Mouse (Mus musculus) thymus, adult 2 months (tissue): ENCODE data around the gene Olfr488. TPM values are rescaled to one million over a fixed set of nuclear protein-coding genes. Genes with fewer than 3 reads are reported as not detected.
"Not testable (repeated sequence)": the region's sequence is repeated elsewhere in the genome, so short reads cannot be mapped to it uniquely, and the experiment has no call there.

Experiments used
- DNase-seq: peaks from one replicate; pipeline ENCODE4 v3.0.0; 2021
- H3K27ac ChIP-seq: fragments of 200-500 bp; 2 replicates; pipeline ENCODE4 v1.5.1; 2012; ENCODE audit warnings: low read length, control low read depth; ENCODE audit not compliant: control insufficient read depth, insufficient read depth
- H3K27me3 ChIP-seq: fragments of 200-500 bp; 2 replicates; pipeline ENCODE4 v1.6.1; 2012; ENCODE audit warnings: mild to moderate bottlenecking, low read length, moderate library complexity, mixed read lengths; ENCODE audit not compliant: control insufficient read depth, insufficient read depth
- H3K36me3 ChIP-seq: fragments of 200-500 bp; 2 replicates; pipeline ENCODE4 v1.6.1; 2012; ENCODE audit warnings: mild to moderate bottlenecking, low read length, moderate library complexity; ENCODE audit not compliant: control insufficient read depth, insufficient read depth
- H3K4me1 ChIP-seq: fragments of 200-500 bp; replicated peaks from 2 replicates; pipeline ENCODE4 v1.6.1; 2012; ENCODE audit warnings: low read length; ENCODE audit not compliant: control insufficient read depth, insufficient read depth
- H3K4me3 ChIP-seq: fragments of 200-500 bp; 2 replicates; pipeline ENCODE4 v1.5.1; 2012; ENCODE audit warnings: mild to moderate bottlenecking, low read length, control low read depth, moderate library complexity; ENCODE audit not compliant: control insufficient read depth, insufficient read depth
- CTCF ChIP-seq: fragments of 200-500 bp; IDR thresholded peaks from 2 replicates; pipeline ENCODE4 v1.5.1; 2012; ENCODE audit warnings: mild to moderate bottlenecking, control low read depth, low read length, moderate library complexity, borderline replicate concordance; ENCODE audit not compliant: control insufficient read depth, poor library complexity, insufficient read depth; ENCODE audit errors: extremely low read depth
- POLR2A ChIP-seq: fragments of 200-500 bp; IDR thresholded peaks from 2 replicates; pipeline ENCODE4 v1.6.1; 2012; ENCODE audit warnings: mild to moderate bottlenecking, low read length, control low read depth, moderate library complexity; ENCODE audit not compliant: control insufficient read depth, poor library complexity, insufficient read depth; ENCODE audit errors: extremely low read depth
- WGBS: fragments of 180-500 bp; shearing (Covaris S2); methylation state at CpG from one replicate; pipeline ENCODE4 v1.1.7; 2018; 5-methylcytosine and 5-hydroxymethylcytosine counted together
- polyA plus RNA-seq: library from polyadenylated mRNA; depleted of rRNA; stranded (reverse); fragments of >200 nt; gene quantifications from 2 replicates; pipeline ENCODE4 v1.2.3, GENCODE M21; 2012; rRNA removed

The Olfr488 gene
- not detected in 2 replicates for polyA plus RNA-seq

GRCm38 (mm10) chr7:108258247-108258646 lies at the start of gene Olfr488:
Gene Olfr488, minus strand, starts transcription at chr7:108258347.
- Histone ChIP-seq H3K36me3 (no peaks in the 10 kb centered on the region), H3K27me3 (no peaks in the 10 kb centered on the region), H3K4me3 (no peak within 1 kb of the TSS), H3K4me1 (no peaks in the 10 kb centered on the region), H3K27ac (no peak within 1 kb of the TSS)
- no peak for DNase-seq
- TF ChIP-seq POLR2A: no peak
- no peak for TF ChIP-seq CTCF

GRCm38 (mm10) chr7:108288834-108289233 lies 30.7 kb upstream of the Olfr488 start, which contains the start of gene Olfr490:
Gene Olfr490, minus strand, starts transcription at chr7:108288934.
- TF ChIP-seq POLR2A (no peak), CTCF (no peak)

GRCm38 (mm10) chr7:108233551-108233950 lies 24.6 kb downstream of the Olfr488 start:
- no peaks in the 10 kb centered on the region for H3K27me3 ChIP-seq
- no peak for TF ChIP-seq POLR2A
- TF ChIP-seq CTCF: no peak
- no peak for DNase-seq
- no peak overlapping the region for H3K4me3 ChIP-seq
- no peak overlapping the region for H3K27ac ChIP-seq
- H3K36me3 ChIP-seq: no peaks in the 10 kb centered on the region
- 81% methylated on average over 3 of the region's 3 CpGs for WGBS
- no peaks in the 10 kb centered on the region for H3K4me1 ChIP-seq

More at GRCm38 (mm10) chr7:108288834-108289233, 30.7 kb upstream of the Olfr488 start, which contains the start of gene Olfr490:
- H3K36me3 ChIP-seq: no peaks in the 10 kb centered on the region
- no peaks in the 10 kb centered on the region for H3K27me3 ChIP-seq
- no peaks in the 10 kb centered on the region for H3K4me1 ChIP-seq
- no peak within 1 kb of the TSS for H3K27ac ChIP-seq
- DNase-seq: no peak
- no peak within 1 kb of the TSS for H3K4me3 ChIP-seq

- H3K36me3 ChIP-seq, H3K4me3 ChIP-seq, H3K4me1 ChIP-seq, H3K27me3 ChIP-seq, DNase-seq, H3K27ac ChIP-seq: not testable (repeated sequence)
Measured at GRCm38 (mm10) chr7:108214536-108214935, 43.6 kb downstream of the Olfr488 start, which contains the start of gene Olfr487. Gene Olfr487, minus strand, starts transcription at chr7:108214636.

Other genes with a start within 250 kb of the Olfr488 start
- gene Olfr478, start 224.4 kb downstream of the Olfr488 start, polyA plus RNA-seq: not detected in 2 replicates
- gene Olfr479, start 207.7 kb downstream of the Olfr488 start, polyA plus RNA-seq: not detected in 2 replicates
- not detected in 2 replicates for gene Olfr480, start 191.0 kb downstream of the Olfr488 start, polyA plus RNA-seq
- not detected in 2 replicates for gene Olfr481, start 178.5 kb downstream of the Olfr488 start, polyA plus RNA-seq
- not detected in 2 replicates for gene Olfr482, start 160.8 kb downstream of the Olfr488 start, polyA plus RNA-seq
- gene Olfr483, start 157.5 kb downstream of the Olfr488 start, polyA plus RNA-seq: not detected in 2 replicates
- not detected in 2 replicates for gene Olfr484, start 130.9 kb downstream of the Olfr488 start, polyA plus RNA-seq
- gene Olfr485, start 98.5 kb downstream of the Olfr488 start, polyA plus RNA-seq: not detected in 2 replicates
- not detected in 2 replicates for gene Olfr486, start 85.6 kb downstream of the Olfr488 start, polyA plus RNA-seq
- gene Olfr487, start 43.7 kb downstream of the Olfr488 start, polyA plus RNA-seq: not detected in 2 replicates
- gene Olfr490, start 30.6 kb upstream of the Olfr488 start, polyA plus RNA-seq: not detected in 2 replicates
- gene Olfr491, start 55.1 kb upstream of the Olfr488 start, polyA plus RNA-seq: not detected in 2 replicates
- gene Olfr492, start 65.3 kb upstream of the Olfr488 start, polyA plus RNA-seq: not detected in 2 replicates
- not detected in 2 replicates for gene Olfr493, start 88.6 kb upstream of the Olfr488 start, polyA plus RNA-seq
- not detected in 2 replicates for gene Olfr494, start 107.0 kb upstream of the Olfr488 start, polyA plus RNA-seq
- gene Olfr495, start 134.8 kb upstream of the Olfr488 start, polyA plus RNA-seq: not detected in 2 replicates
- not detected in 2 replicates for gene Olfr497, start 162.1 kb upstream of the Olfr488 start, polyA plus RNA-seq
- gene Olfr498, start 207.0 kb upstream of the Olfr488 start, polyA plus RNA-seq: not detected in 2 replicates